Mouse (Mus musculus) limb, embryonic 11.5 days (tissue): ENCODE results near the gene Zik1. TPM values are rescaled to one million over a fixed set of nuclear protein-coding genes. Genes with fewer than 3 reads are reported as not detected.

ENCODE experiments used
- ATAC-seq: fragments of 200-750 bp; cut with Nextera tagmentation; 2 replicates; pipeline ENCODE4 v1.8.0; 2017; ENCODE audit warnings: low read depth; ENCODE audit not compliant: insufficient number of reproducible peaks, low FRiP score, low TSS enrichment
- DNase-seq: peaks from one replicate; pipeline ENCODE4 v3.0.0-alpha.2; 2015; ENCODE audit warnings: low spot score
- H3K27ac ChIP-seq: fragments of 300-500 bp; sonication (generic); replicated peaks from 2 replicates; pipeline ENCODE4 v1.5.1; 2014; ENCODE audit warnings: low read depth, mild to moderate bottlenecking, low read length
- H3K27me3 ChIP-seq: fragments of 300-500 bp; sonication (generic); 2 replicates; pipeline ENCODE4 v1.6.1; 2014; ENCODE audit warnings: mild to moderate bottlenecking, low read length, mixed read lengths; ENCODE audit not compliant: control insufficient read depth, insufficient read depth
- H3K36me3 ChIP-seq: fragments of 300-500 bp; sonication (generic); 2 replicates; pipeline ENCODE4 v1.6.1; 2014; ENCODE audit warnings: mild to moderate bottlenecking, low read length, moderate library complexity, mixed read lengths; ENCODE audit not compliant: control insufficient read depth, insufficient read depth
- H3K4me1 ChIP-seq: fragments of 300-500 bp; sonication (generic); 2 replicates; pipeline ENCODE4 v1.6.1; 2014; ENCODE audit warnings: low read length, mixed read lengths; ENCODE audit not compliant: control insufficient read depth, insufficient read depth
- H3K4me2 ChIP-seq: fragments of 300-500 bp; sonication (generic); 2 replicates; pipeline ENCODE4 v1.6.1; 2014; ENCODE audit warnings: low read depth, mild to moderate bottlenecking, moderate library complexity; ENCODE audit not compliant: severe bottlenecking
- H3K4me3 ChIP-seq: fragments of 300-500 bp; sonication (generic); 2 replicates; pipeline ENCODE4 v1.5.1; 2014; ENCODE audit warnings: low read depth, low read length
- H3K9ac ChIP-seq: fragments of 300-500 bp; sonication (generic); 2 replicates; pipeline ENCODE4 v1.6.1; 2014; ENCODE audit warnings: mild to moderate bottlenecking, low read length
- H3K9me3 ChIP-seq: fragments of 300-500 bp; sonication (generic); 2 replicates; pipeline ENCODE4 v1.6.1; 2016; ENCODE audit warnings: low read length; ENCODE audit not compliant: control insufficient read depth
- WGBS: fragments of 180-500 bp; shearing (Covaris S2); extraction: QIAGEN DNeasy Blood & Tissue Kit; methylation state at CpG from one replicate; pipeline ENCODE4 v1.1.7; 2014; 5-methylcytosine and 5-hydroxymethylcytosine counted together
- polyA plus RNA-seq: library from polyadenylated mRNA; unstranded; fragments of >200 nt; fragmentation: Nextera tagmentation; extraction: Ambion mirVana; gene quantifications from 2 replicates; pipeline ENCODE4 v1.2.1, GENCODE M21; 2014

The Zik1 gene
- 43.3 and 44.7 TPM in 2 replicates for polyA plus RNA-seq

DNA sequence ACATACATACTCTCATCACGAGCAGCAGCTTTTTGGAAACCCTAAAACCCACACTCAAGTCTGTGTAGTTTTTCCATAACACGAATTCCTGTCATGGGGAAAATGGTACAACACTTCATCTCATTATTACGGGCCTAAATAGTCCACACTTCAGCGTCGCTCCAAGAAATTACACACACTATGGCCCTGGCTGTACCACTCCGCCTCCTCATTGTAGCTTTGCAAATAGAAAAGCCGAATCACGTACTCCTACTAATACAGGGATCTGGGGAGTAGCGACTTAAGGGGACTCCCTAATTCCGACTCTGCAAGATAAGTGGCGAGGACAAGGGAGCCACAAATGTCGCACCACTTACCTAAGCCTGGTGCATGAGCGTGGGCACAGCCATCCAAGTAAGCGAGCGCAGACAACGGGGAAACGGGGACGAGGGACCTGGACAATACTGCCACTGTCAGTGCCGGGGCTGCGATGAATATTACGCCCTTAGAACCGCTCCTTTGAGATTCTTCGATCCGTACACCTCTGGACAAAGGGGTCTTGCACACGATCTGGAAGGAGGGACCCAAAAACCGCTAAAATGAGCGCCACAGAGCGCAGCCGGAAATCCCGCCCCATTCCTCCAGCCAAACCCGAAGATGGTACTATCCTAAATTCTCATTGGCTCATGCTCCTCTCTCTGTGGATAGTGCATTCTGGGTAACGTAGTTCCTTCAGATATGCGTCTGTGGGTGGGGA, at the start of gene Zik1:
Zik1 (minus strand) TSS at position 609 of the 736 bp plus-strand sequence.
- DNase-seq: peak; percentile 85
- H3K4me2 ChIP-seq: peak within 1 kb of the TSS; percentile 56
- ATAC-seq: peak; percentile 100
- no peak within 1 kb of the TSS for H3K27ac ChIP-seq
- no peaks in the 10 kb centered on the region for H3K9me3 ChIP-seq
- H3K4me1 ChIP-seq: no peaks in the 10 kb centered on the region
- peaks cover 18% of the 10 kb centered on the region for H3K36me3 ChIP-seq
- H3K4me3 ChIP-seq: peak within 1 kb of the TSS; percentile 60
- H3K9ac ChIP-seq: peak within 1 kb of the TSS; percentile 82
- H3K27me3 ChIP-seq: no peaks in the 10 kb centered on the region
- WGBS: 3% methylated on average over 33 of the region's 33 CpGs

DNA sequence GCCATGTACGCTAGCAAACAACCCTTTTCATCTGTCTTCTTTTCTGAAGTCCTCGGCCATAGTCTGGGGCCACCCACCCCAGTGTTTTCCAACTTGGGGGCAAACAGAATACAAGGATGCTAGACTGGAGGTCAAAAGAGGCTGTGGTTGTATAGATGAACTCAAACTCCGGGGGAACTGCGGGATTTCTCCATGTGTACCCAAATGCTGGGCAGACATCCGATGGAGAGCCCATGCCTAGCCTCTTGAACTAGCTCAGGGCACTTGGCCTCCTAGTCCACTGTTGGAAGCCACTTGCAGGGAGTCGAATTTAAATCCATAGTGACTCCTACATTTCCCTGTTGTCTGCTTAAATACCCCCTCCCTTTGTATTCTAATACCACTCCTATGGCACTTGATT, 384 bp upstream of the Zik1 start:
- H3K36me3 ChIP-seq: peaks cover 13% of the 10 kb centered on the region
- 34% methylated on average over 6 of the region's 6 CpGs for WGBS
- H3K27me3 ChIP-seq: no peaks in the 10 kb centered on the region
- H3K4me3 ChIP-seq: peak overlapping the region; percentile 60; the same call in 1 of the 2 replicates
- no peaks in the 10 kb centered on the region for H3K9me3 ChIP-seq
- H3K4me1 ChIP-seq: no peaks in the 10 kb centered on the region
- DNase-seq: no peak
- H3K4me2 ChIP-seq: no peak overlapping the region; the same call in 1 of the 2 replicates
- no peak; the same call in 1 of the 2 replicates for ATAC-seq
- H3K9ac ChIP-seq: no peak overlapping the region
- H3K27ac ChIP-seq: no peak overlapping the region

DNA sequence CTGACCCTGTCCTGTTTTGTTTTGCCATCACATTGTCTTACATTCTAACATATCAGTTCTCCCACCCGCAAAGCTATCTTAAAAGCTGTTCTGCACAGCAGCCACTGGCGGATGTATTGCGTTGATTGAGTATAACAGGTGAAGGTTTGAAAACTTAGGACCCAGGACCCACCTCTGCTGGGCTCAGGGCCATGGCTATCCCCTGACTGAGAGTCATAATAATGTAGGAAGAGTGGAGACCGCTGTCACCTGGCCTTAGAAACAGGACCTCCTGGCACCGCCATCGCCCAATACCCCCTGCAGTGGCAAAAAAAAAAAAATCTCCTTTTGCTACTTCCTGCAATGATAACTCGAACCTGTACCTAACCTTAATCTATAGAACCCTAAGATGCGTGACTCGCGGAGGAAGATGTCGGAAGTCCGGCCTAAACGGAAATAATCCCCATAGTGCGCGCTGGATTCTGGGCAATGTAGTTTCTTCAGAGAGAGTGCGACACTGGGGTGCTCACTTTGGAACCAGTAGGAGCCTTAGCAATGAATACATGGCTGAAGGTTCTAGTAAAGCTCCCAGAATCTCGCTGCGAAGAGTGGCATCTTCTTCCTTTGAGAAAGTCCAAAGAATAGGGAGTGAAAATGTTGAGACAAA, 14.5 kb downstream of the Zik1 start:
- H3K9me3 ChIP-seq: no peaks in the 10 kb centered on the region
- no peak overlapping the region for H3K9ac ChIP-seq
- ATAC-seq (no peak), DNase-seq (no peak)
- no peaks in the 10 kb centered on the region for H3K27me3 ChIP-seq
- no peaks in the 10 kb centered on the region for H3K36me3 ChIP-seq
- no peaks in the 10 kb centered on the region for H3K4me1 ChIP-seq
- no peak overlapping the region for H3K27ac ChIP-seq
- H3K4me3 ChIP-seq: no peak overlapping the region
- 66% methylated on average over 18 of the region's 18 CpGs for WGBS
- no peak overlapping the region for H3K4me2 ChIP-seq

- no peak overlapping the region for H3K9ac ChIP-seq
- H3K27ac ChIP-seq: no peak overlapping the region
- DNase-seq: no peak
- no peaks in the 10 kb centered on the region for H3K4me1 ChIP-seq
- H3K4me3 ChIP-seq: no peak overlapping the region
- H3K4me2 ChIP-seq: no peak overlapping the region
- no peaks in the 10 kb centered on the region for H3K9me3 ChIP-seq
- H3K27me3 ChIP-seq: no peaks in the 10 kb centered on the region
- ATAC-seq: no peak
- no peaks in the 10 kb centered on the region for H3K36me3 ChIP-seq
Measured at GRCm38 (mm10) chr7:10479813-10480212, 15.4 kb downstream of the Zik1 start.

DNA sequence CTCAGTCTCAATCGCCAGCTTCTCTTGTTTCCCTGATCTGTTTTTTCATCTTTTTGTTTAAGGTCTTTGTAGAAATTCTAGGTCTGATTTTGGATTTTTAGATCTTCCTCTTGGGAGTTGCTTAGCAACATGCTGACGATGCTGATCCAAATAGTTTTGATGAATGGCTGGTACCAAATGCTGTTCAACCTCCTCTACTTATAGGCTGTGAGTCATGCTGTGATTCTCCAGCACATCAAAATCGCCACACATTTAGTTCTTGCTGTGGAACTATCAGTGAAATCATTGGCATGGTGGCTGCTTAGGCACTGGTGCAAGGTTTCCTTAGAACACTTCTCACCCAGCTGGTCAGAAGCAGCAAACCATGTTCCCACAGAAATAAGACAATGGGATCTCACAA, 37.0 kb downstream of the Zik1 start:
- no peak overlapping the region for H3K27ac ChIP-seq
- H3K9me3 ChIP-seq: no peaks in the 10 kb centered on the region
- H3K4me1 ChIP-seq: no peaks in the 10 kb centered on the region
- no peak overlapping the region for H3K9ac ChIP-seq
- 77% methylated on average over 3 of the region's 3 CpGs for WGBS
- no peaks in the 10 kb centered on the region for H3K36me3 ChIP-seq
- DNase-seq: no peak
- no peak overlapping the region for H3K4me3 ChIP-seq
- no peak overlapping the region for H3K4me2 ChIP-seq
- H3K27me3 ChIP-seq: no peaks in the 10 kb centered on the region
- no peak for ATAC-seq

- Histone ChIP-seq H3K9ac (no peak within 1 kb of the TSS), H3K9me3 (peaks cover 2% of the 10 kb centered on the region; the same call in 1 of the 2 replicates), H3K27me3 (no peaks in the 10 kb centered on the region), H3K27ac (no peak within 1 kb of the TSS), H3K4me1 (no peaks in the 10 kb centered on the region), H3K4me3 (no peak within 1 kb of the TSS), H3K4me2 (no peak within 1 kb of the TSS), H3K36me3 (no peaks in the 10 kb centered on the region)
- ATAC-seq: no peak
- DNase-seq: no peak
Measured at GRCm38 (mm10) chr7:10443031-10443430, 52.2 kb downstream of the Zik1 start, which contains the start of gene Vmn1r67. TSS of gene Vmn1r67 (plus strand) at chr7:10443331.

Other genes with a start within 250 kb of the Zik1 start
- not detected in 2 replicates for gene Vmn1r66, start 217.4 kb downstream of the Zik1 start, polyA plus RNA-seq
- gene Vmn1r67, start 52.1 kb downstream of the Zik1 start, polyA plus RNA-seq: not detected in 2 replicates
- not detected in 2 replicates for gene Vmn1r68, start 63.1 kb upstream of the Zik1 start, polyA plus RNA-seq
- gene Vmn1r69, start 118.3 kb upstream of the Zik1 start, polyA plus RNA-seq: not detected in 2 replicates
- gene Vmn1r70, start 136.1 kb upstream of the Zik1 start, polyA plus RNA-seq: not detected in 2 replicates
- gene Nlrp4b, start 192.4 kb upstream of the Zik1 start, polyA plus RNA-seq: not detected in 2 replicates